Mouse (Mus musculus) layer of hippocampus, postnatal 25 days (tissue): ENCODE results near the gene Cyp2t4. TPM values are rescaled to one million over a fixed set of nuclear protein-coding genes. Genes with fewer than 3 reads are reported as not detected.
A peak's percentile ranks its signal among the peaks of the same experiment; 100 is the strongest.

Experiments used
- DNase-seq, 2 experiments: peaks; one replicate each; pipeline ENCODE4 v3.0.0; 2022; ENCODE audit warnings: mixed read lengths in 2 of 2, low spot score in 1 of 2; ENCODE audit errors: extremely low spot score in 1 of 2
- microRNA-seq, 2 experiments: library from miRNA; unstranded; fragments of <30 nt; microRNA quantifications; one replicate each; pipeline ENCODE4 v1.2.0; 2021
- total RNA-seq, 2 experiments: library from RNA; stranded (reverse); gene quantifications; 2 replicates each; pipeline ENCODE4 v1.2.3; 2021

Cyp2t4 gene
- total RNA-seq, 2 experiments from 2014 or later = not detected

- no peak for DNase-seq
Observed at GRCm38 (mm10) chr7:27180036-27180435, 26.5 kb downstream of the Cyp2t4 start.

GRCm38 (mm10) chr7:27180837-27181695 is 27.6 kb downstream of the Cyp2t4 start, which contains the start of the genes Gm21983 and Mia:
Gm21983 (minus strand) TSS chr7:27181086.
Mia (minus strand) TSS chr7:27181157.
- DNase-seq = no peak

- DNase-seq = no peak
Observed at GRCm38 (mm10) chr7:27182498-27182897, 29.0 kb downstream of the Cyp2t4 start.

GRCm38 (mm10) chr7:27184964-27185363 is 31.4 kb downstream of the Cyp2t4 start:
- no peak for DNase-seq

- DNase-seq = no peak
Observed at GRCm38 (mm10) chr7:27185986-27186385, 32.5 kb downstream of the Cyp2t4 start.

- DNase-seq = no peak
Observed at GRCm38 (mm10) chr7:27189271-27189931, 35.9 kb downstream of the Cyp2t4 start.

GRCm38 (mm10) chr7:27192434-27192833 is 38.9 kb downstream of the Cyp2t4 start:
- DNase-seq = no peak

GRCm38 (mm10) chr7:27193731-27194130 is 40.2 kb downstream of the Cyp2t4 start:
- DNase-seq = no peak

- peak; percentile 82 to 87 for DNase-seq
Observed at GRCm38 (mm10) chr7:27195681-27196611, 42.4 kb downstream of the Cyp2t4 start, which contains the start of the genes BC024978 and Snrpa. BC024978 (plus strand) TSS chr7:27195781. Snrpa (minus strand) TSS chr7:27196271.

GRCm38 (mm10) chr7:27197136-27197535 is 43.6 kb downstream of the Cyp2t4 start:
- DNase-seq = no peak

GRCm38 (mm10) chr7:27197634-27198033 is 44.1 kb downstream of the Cyp2t4 start:
- DNase-seq = no peak

GRCm38 (mm10) chr7:27198355-27198754 is 44.8 kb downstream of the Cyp2t4 start:
- DNase-seq = no peak

GRCm38 (mm10) chr7:27198779-27199178 is 45.3 kb downstream of the Cyp2t4 start:
- no peak for DNase-seq

GRCm38 (mm10) chr7:27203730-27204449 is 50.4 kb downstream of the Cyp2t4 start:
- no peak for DNase-seq

Small RNAs within 50 kb of the gene (microRNA-seq; reads per million reads assigned to microRNA genes)
- gene Mir1191 (0 to 0.20 reads per million in 2 experiments), gene Mir3101 (0 to 1.8 reads per million in 2 experiments)

Other genes starting within 250 kb of the Cyp2t4 start
- not detected for gene Cyp2a22, start 214.3 kb upstream of the Cyp2t4 start, total RNA-seq
- gene Cyp2a12, start 124.6 kb upstream of the Cyp2t4 start, total RNA-seq = not detected
- under 1 TPM in 1 of 2 experiments, not detected in 1; 0.20 TPM for gene Cyp2f2, start 33.8 kb upstream of the Cyp2t4 start, total RNA-seq
- gene Egln2, start 13.1 kb downstream of the Cyp2t4 start, total RNA-seq = 10 to 100 TPM; 91.6 to 99.5 TPM
- gene Rab4b, start 25.2 kb downstream of the Cyp2t4 start, total RNA-seq = 10 to 100 TPM; 89.6 to 92.5 TPM
- gene Gm21983, start 27.4 kb downstream of the Cyp2t4 start, total RNA-seq = not detected
- gene Mia, start 27.4 kb downstream of the Cyp2t4 start, total RNA-seq = 1 to 10 TPM; 2.3 to 2.4 TPM
- gene BC024978, start 42.1 kb downstream of the Cyp2t4 start, total RNA-seq = 10 to 100 TPM; 22.4 to 25.9 TPM
- 10 to 100 TPM; 83.1 to 89.2 TPM for gene Snrpa, start 42.6 kb downstream of the Cyp2t4 start, total RNA-seq
- gene Itpkc, start 74.9 kb downstream of the Cyp2t4 start, total RNA-seq = 1 to 10 TPM; 7.2 to 8.3 TPM
- gene Coq8b, start 79.3 kb downstream of the Cyp2t4 start, total RNA-seq = 10 to 100 TPM; 33.8 to 36.0 TPM
- 100 to 1,000 TPM; 147 to 149 TPM for gene Numbl, start 104.7 kb downstream of the Cyp2t4 start, total RNA-seq
- gene Ltbp4, start 184.0 kb downstream of the Cyp2t4 start, total RNA-seq = 10 to 100 TPM; 47.2 to 61.7 TPM
- gene Shkbp1, start 202.3 kb downstream of the Cyp2t4 start, total RNA-seq = 10 to 100 TPM; 19.7 to 30.4 TPM
- not detected for gene Gm20479, start 203.7 kb downstream of the Cyp2t4 start, total RNA-seq